Comparison of ENCODE assay signal across 17 mouse cellular contexts in the genomic region with DNA sequence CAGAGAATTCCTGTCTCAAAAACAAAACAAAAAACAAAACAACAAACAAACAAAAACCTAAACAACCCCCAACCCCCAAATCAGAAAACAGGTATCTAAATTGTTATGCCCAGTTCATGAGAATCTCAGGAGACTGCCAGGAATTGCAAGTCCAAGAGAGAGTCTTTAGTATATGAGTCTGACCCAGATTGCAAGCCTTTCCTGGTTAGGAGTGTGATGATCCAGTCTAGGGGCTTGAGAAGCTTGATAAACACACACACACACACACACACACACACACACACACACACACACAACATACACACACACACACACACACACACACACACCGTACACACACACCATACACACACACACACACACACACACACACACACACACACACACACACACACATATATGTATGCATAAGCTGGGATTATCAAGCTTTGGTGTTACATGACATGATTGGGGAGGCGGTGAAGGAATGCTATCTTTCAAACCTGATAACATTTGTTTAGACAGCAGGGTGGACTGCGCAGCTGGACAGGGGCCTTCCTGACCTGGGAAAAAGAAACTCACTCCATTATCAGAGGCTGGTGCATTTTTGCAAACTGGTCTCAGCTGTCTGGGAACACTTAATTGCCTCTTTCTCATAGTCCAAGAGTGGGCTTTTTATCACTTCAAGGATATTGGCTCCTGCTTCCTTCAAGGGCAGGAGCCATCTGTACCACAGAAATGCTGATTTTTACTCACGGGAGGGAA. TPM values are rescaled to one million over a fixed set of nuclear protein-coding genes. Genes with fewer than 3 reads are reported as not detected.
DNase-seq lines count a peak whose midpoint lies in the region; ATAC-seq lines count a peak whose summit lies in the region.
"Had no signal": no experiment of that assay in that cellular context is flagged by ENCODE, and none has a peak within 500 bp of the region (broad histone marks: within the 10 kb centered on the region; RNA-seq: fewer than 3 reads in every experiment).

No protein-coding gene starts in this region.

- no peak overlapping the region for H3K4me3 ChIP-seq in heart, embryonic 12.5 days
- no peak overlapping the region for H3K4me3 ChIP-seq in neural tube, embryonic 11.5 days (ENCODE audit: low read depth, low read length)
- no peak overlapping the region for H3K4me3 ChIP-seq in liver, embryonic 12.5 days
- H3K4me3 ChIP-seq in neural tube, embryonic 15.5 days (replicated peaks) = no peak overlapping the region
- H3K4me3 ChIP-seq: erythroblast, embryonic 14.5 days; hindbrain, embryonic 15.5 days; limb, embryonic 10.5 days; megakaryocyte, embryonic 14.5 days; myocyte; stomach, embryonic 15.5 days had no signal

- peak; percentile 80 for ATAC-seq in heart, embryonic 12.5 days (ENCODE audit: insufficient number of reproducible peaks, low FRiP score)
- no peak for ATAC-seq in neural tube, embryonic 11.5 days (ENCODE audit: insufficient read depth, low FRiP score, low TSS enrichment)
- no peak for ATAC-seq in liver, embryonic 12.5 days
- ATAC-seq in neural tube, embryonic 15.5 days (ENCODE audit: low FRiP score) = no peak

- no peaks in the 10 kb centered on the region for H3K9me3 ChIP-seq in heart, embryonic 12.5 days (replicated peaks)
- no peaks in the 10 kb centered on the region for H3K9me3 ChIP-seq in neural tube, embryonic 11.5 days (ENCODE audit: control insufficient read depth, low read length)
- no peaks in the 10 kb centered on the region for H3K9me3 ChIP-seq in liver, embryonic 12.5 days (replicated peaks)
- no peaks in the 10 kb centered on the region for H3K9me3 ChIP-seq in neural tube, embryonic 15.5 days (replicated peaks)
- H3K9me3 ChIP-seq: hindbrain, embryonic 15.5 days; limb, embryonic 10.5 days; megakaryocyte, embryonic 14.5 days; stomach, embryonic 15.5 days had no signal

- WGBS in heart, embryonic 12.5 days = 10% methylated on average over 3 of the region's 4 CpGs
- 64% methylated on average over 3 of the region's 4 CpGs for WGBS in neural tube, embryonic 11.5 days
- WGBS in liver, embryonic 12.5 days (ENCODE audit: insufficient replicate concordance) = 36% methylated on average over 3 of the region's 4 CpGs
- WGBS in neural tube, embryonic 15.5 days = 60% methylated on average over 3 of the region's 4 CpGs

- peak overlapping the region; percentile 88 for H3K27ac ChIP-seq in heart, embryonic 12.5 days (ENCODE audit: poor library complexity, severe bottlenecking)
- no peak overlapping the region for H3K27ac ChIP-seq in neural tube, embryonic 11.5 days (ENCODE audit: low read depth, low read length)
- H3K27ac ChIP-seq in liver, embryonic 12.5 days = peak overlapping the region; percentile 91
- 0 out of 2 replicates have a peak overlapping the region, but pooled peaks have one; percentile 4 for H3K27ac ChIP-seq in neural tube, embryonic 15.5 days (replicated peaks)
- H3K27ac ChIP-seq: hindbrain, embryonic 15.5 days; limb, embryonic 10.5 days; stomach, embryonic 15.5 days had no signal

- intact Hi-C loops in heart, postnatal 36 days (cut with DNase I) = loop anchor here (10.0 kb wide), 2 partner anchors 182 to 452 kb away; no protein-coding TSS in a partner anchor

- no peak overlapping the region for H3K9ac ChIP-seq in heart, embryonic 12.5 days
- no peak overlapping the region for H3K9ac ChIP-seq in neural tube, embryonic 11.5 days (ENCODE audit: low read length)
- H3K9ac ChIP-seq in liver, embryonic 12.5 days = 0 out of 2 replicates have a peak overlapping the region, but pooled peaks have one; percentile 4
- no peak overlapping the region for H3K9ac ChIP-seq in neural tube, embryonic 15.5 days (replicated peaks)
- H3K9ac ChIP-seq: hindbrain, embryonic 15.5 days; stomach, embryonic 15.5 days had no signal

- no peak overlapping the region for H3K4me2 ChIP-seq in heart, embryonic 12.5 days
- no peak overlapping the region for H3K4me2 ChIP-seq in neural tube, embryonic 11.5 days (ENCODE audit: low read depth)
- H3K4me2 ChIP-seq in liver, embryonic 12.5 days = no peak overlapping the region
- H3K4me2 ChIP-seq in neural tube, embryonic 15.5 days = no peak overlapping the region
- H3K4me2 ChIP-seq: hindbrain, embryonic 15.5 days; stomach, embryonic 15.5 days had no signal

- peaks cover 27% of the 10 kb centered on the region for H3K4me1 ChIP-seq in heart, embryonic 12.5 days (replicated peaks)
- no peaks in the 10 kb centered on the region; the same call in 1 of the 2 replicates for H3K4me1 ChIP-seq in neural tube, embryonic 11.5 days (ENCODE audit: control insufficient read depth, insufficient read depth, low read length)
- peaks cover 66% of the 10 kb centered on the region for H3K4me1 ChIP-seq in liver, embryonic 12.5 days
- peaks cover 5% of the 10 kb centered on the region for H3K4me1 ChIP-seq in neural tube, embryonic 15.5 days
- H3K4me1 ChIP-seq: hindbrain, embryonic 15.5 days had no signal

- H3K36me3 ChIP-seq in heart, embryonic 12.5 days = no peaks in the 10 kb centered on the region
- no peaks in the 10 kb centered on the region for H3K36me3 ChIP-seq in neural tube, embryonic 11.5 days (ENCODE audit: control insufficient read depth, insufficient read depth, low read length)
- H3K36me3 ChIP-seq in liver, embryonic 12.5 days = no peaks in the 10 kb centered on the region
- H3K36me3 ChIP-seq in neural tube, embryonic 15.5 days = no peaks in the 10 kb centered on the region
- H3K36me3 ChIP-seq: hindbrain, embryonic 15.5 days; limb, embryonic 10.5 days; stomach, embryonic 15.5 days had no signal

- DNase-seq in heart, postnatal 36 days = no peak
- peak; percentile 16 for DNase-seq in neural tube, embryonic 11.5 days (ENCODE audit: low spot score)
- no peak for DNase-seq in neural tube, embryonic 10.5 days (ENCODE audit: extremely low spot score, low spot score)
- DNase-seq in layer of hippocampus, postnatal 36 days = no peak
- DNase-seq: cerebellum, adult 18-20 months; gastrocnemius, postnatal 25 days; kidney, adult 2 months; kidney, postnatal 36 days had no signal

- no peaks in the 10 kb centered on the region for H3K27me3 ChIP-seq in heart, embryonic 12.5 days (replicated peaks)
- no peaks in the 10 kb centered on the region for H3K27me3 ChIP-seq in neural tube, embryonic 11.5 days (ENCODE audit: control insufficient read depth, insufficient read depth, low read length)
- no peaks in the 10 kb centered on the region for H3K27me3 ChIP-seq in liver, embryonic 12.5 days (replicated peaks)
- H3K27me3 ChIP-seq in neural tube, embryonic 15.5 days (replicated peaks) = no peaks in the 10 kb centered on the region
- H3K27me3 ChIP-seq: hindbrain, embryonic 15.5 days; megakaryocyte, embryonic 14.5 days; stomach, embryonic 15.5 days had no signal

RNA-seq across cellular contexts. Expression of a gene that starts 21.6 kb away (rescaled TPM):
- polyA plus RNA-seq in heart, embryonic 12.5 days (2016; fragmentation: Nextera tagmentation; extraction: Ambion mirVana) = 11.6 and 12.0 TPM in 2 replicates
- total RNA-seq in heart, postnatal 36 days (2021) = 1 to 10 TPM; 4.9 to 5.4 TPM
- polyA plus RNA-seq in neural tube, embryonic 11.5 days (2014; fragmentation: Nextera tagmentation; extraction: Ambion mirVana) = 22.1 and 22.3 TPM in 2 replicates
- 12.1 and 12.2 TPM in 2 replicates for polyA plus RNA-seq in liver, embryonic 12.5 days (2016; fragmentation: Nextera tagmentation; extraction: Ambion mirVana)
- 22.0 and 22.1 TPM in 2 replicates for polyA plus RNA-seq in neural tube, embryonic 15.5 days (2015; fragmentation: Nextera tagmentation; extraction: Ambion mirVana)
- 10 to 100 TPM in 1 of 2 experiments, 1 to 10 TPM in 1; 8.5 to 10.0 TPM for total RNA-seq in layer of hippocampus, postnatal 36 days (2021)
